Comparison of ENCODE assay signal across 21 mouse cellular contexts in genomic region chr13:9653018-9653417, GRCm38 (mm10).
DNase-seq lines count a peak whose midpoint lies in the region; ATAC-seq and TF ChIP-seq lines count a peak whose summit lies in the region.
"Had no signal": no experiment of that assay in that cellular context is flagged by ENCODE, and none has a peak within 500 bp of the region (broad histone marks: within the 10 kb centered on the region; RNA-seq: fewer than 3 reads in every experiment).

No protein-coding gene starts in this region.

- H3K9me3 ChIP-seq in heart, embryonic 10.5 days = no peaks in the 10 kb centered on the region
- no peaks in the 10 kb centered on the region for H3K9me3 ChIP-seq in intestine, embryonic 16.5 days (ENCODE audit: control insufficient read depth, low read length)
- no peaks in the 10 kb centered on the region for H3K9me3 ChIP-seq in intestine, embryonic 15.5 days
- H3K9me3 ChIP-seq in intestine, postnatal 0 days (ENCODE audit: control insufficient read depth) = no peaks in the 10 kb centered on the region
- H3K9me3 ChIP-seq in forebrain, embryonic 14.5 days (replicated peaks; ENCODE audit: control insufficient read depth, low read length) = no peaks in the 10 kb centered on the region
- H3K9me3 ChIP-seq: G1E had no signal

- H3K27me3 ChIP-seq in heart, embryonic 10.5 days (ENCODE audit: insufficient read depth, poor library complexity, severe bottlenecking) = no peaks in the 10 kb centered on the region
- no peaks in the 10 kb centered on the region for H3K27me3 ChIP-seq in intestine, embryonic 16.5 days (replicated peaks; ENCODE audit: control insufficient read depth, insufficient read depth, low read length)
- no peaks in the 10 kb centered on the region for H3K27me3 ChIP-seq in intestine, embryonic 15.5 days (replicated peaks)
- no peaks in the 10 kb centered on the region for H3K27me3 ChIP-seq in intestine, postnatal 0 days (replicated peaks; ENCODE audit: control insufficient read depth, insufficient read depth, low read length)
- no peaks in the 10 kb centered on the region for H3K27me3 ChIP-seq in forebrain, embryonic 14.5 days (replicated peaks; ENCODE audit: control insufficient read depth, insufficient read depth, low read length)
- H3K27me3 ChIP-seq: CH12.LX, Patski had no signal

- no peak overlapping the region for H3K4me2 ChIP-seq in intestine, embryonic 16.5 days (ENCODE audit: low read depth, low read length)
- H3K4me2 ChIP-seq in intestine, embryonic 15.5 days (replicated peaks) = no peak overlapping the region
- H3K4me2 ChIP-seq in intestine, postnatal 0 days (replicated peaks; ENCODE audit: low read depth) = no peak overlapping the region
- no peak overlapping the region for H3K4me2 ChIP-seq in forebrain, embryonic 14.5 days (ENCODE audit: low read length)

- no peak overlapping the region for H3K27ac ChIP-seq in heart, embryonic 10.5 days
- no peak overlapping the region for H3K27ac ChIP-seq in intestine, embryonic 16.5 days (ENCODE audit: low read length)
- H3K27ac ChIP-seq in intestine, embryonic 15.5 days = no peak overlapping the region
- H3K27ac ChIP-seq in intestine, postnatal 0 days (ENCODE audit: low read depth, low read length) = peak overlapping the region; percentile 64; the same call in 1 of the 2 replicates
- H3K27ac ChIP-seq in forebrain, embryonic 14.5 days (ENCODE audit: low read depth, low read length) = no peak overlapping the region

- no peak for TF ChIP-seq CTCF in intestine, postnatal 0 days (IDR thresholded peaks at IDR 0.05; ENCODE audit: low read depth)

- H3K9ac ChIP-seq in intestine, embryonic 16.5 days (ENCODE audit: low read depth, low read length) = no peak overlapping the region
- H3K9ac ChIP-seq in intestine, embryonic 15.5 days = no peak overlapping the region
- no peak overlapping the region for H3K9ac ChIP-seq in intestine, postnatal 0 days (ENCODE audit: low read depth, low read length)
- no peak overlapping the region for H3K9ac ChIP-seq in forebrain, embryonic 14.5 days (ENCODE audit: low read length)

- DNase-seq in heart, adult 11 months = peak; percentile 55
- no peak for DNase-seq in heart, embryonic 10.5 days (ENCODE audit: low spot score)
- no peak for DNase-seq in forebrain, embryonic 14.5 days (ENCODE audit: low spot score)
- DNase-seq: adrenal gland, adult 2 months; adrenal gland, adult 8-10 months; adrenal gland, postnatal 10 days; adrenal gland, postnatal 14 days; adrenal gland, postnatal 25 days; adrenal gland, postnatal 36 days; B cell, adult 2 months; cerebellum, adult 11 months; cerebellum, adult 11-12 months; cerebellum, adult 18-20 months had no signal

- H3K4me3 ChIP-seq in heart, embryonic 10.5 days = no peak overlapping the region
- no peak overlapping the region for H3K4me3 ChIP-seq in intestine, embryonic 16.5 days (ENCODE audit: low read length)
- no peak overlapping the region for H3K4me3 ChIP-seq in intestine, embryonic 15.5 days (replicated peaks)
- no peak overlapping the region for H3K4me3 ChIP-seq in intestine, postnatal 0 days (ENCODE audit: low read depth, low read length)
- H3K4me3 ChIP-seq in forebrain, embryonic 14.5 days (ENCODE audit: low read depth, low read length) = no peak overlapping the region

- H3K36me3 ChIP-seq in heart, embryonic 10.5 days = peaks cover 4% of the 10 kb centered on the region; the same call in 1 of the 2 replicates
- no peaks in the 10 kb centered on the region for H3K36me3 ChIP-seq in intestine, embryonic 16.5 days (ENCODE audit: control insufficient read depth, insufficient read depth, low read length)
- 0 out of 2 replicates have a peak, but pooled peaks cover 4% of the 10 kb centered on the region for H3K36me3 ChIP-seq in intestine, embryonic 15.5 days
- 0 out of 2 replicates have a peak, but pooled peaks cover 7% of the 10 kb centered on the region for H3K36me3 ChIP-seq in intestine, postnatal 0 days (ENCODE audit: control insufficient read depth, insufficient read depth)
- H3K36me3 ChIP-seq in forebrain, embryonic 14.5 days (ENCODE audit: control insufficient read depth, insufficient read depth, low read length) = peaks cover 11% of the 10 kb centered on the region
- H3K36me3 ChIP-seq: G1E had no signal

- 80% methylated on average over 3 of the region's 3 CpGs for WGBS in heart, embryonic 10.5 days
- 82% methylated on average over 3 of the region's 3 CpGs for WGBS in intestine, embryonic 16.5 days
- WGBS in intestine, embryonic 15.5 days = 85% methylated on average over 3 of the region's 3 CpGs
- WGBS in intestine, postnatal 0 days = 68% methylated on average over 3 of the region's 3 CpGs
- 82% methylated on average over 3 of the region's 3 CpGs for WGBS in forebrain, embryonic 14.5 days

- ATAC-seq in intestine, embryonic 16.5 days = peak; percentile 83
- no peak; the same call in 1 of the 2 replicates for ATAC-seq in intestine, embryonic 15.5 days
- peak; percentile 89 for ATAC-seq in intestine, postnatal 0 days
- no peak for ATAC-seq in forebrain, embryonic 14.5 days
- ATAC-seq: activated CD4-positive, CD25-positive, alpha-beta regulatory T cell, adult 4 months; CD4-positive, CD25-positive, alpha-beta regulatory T cell, adult 4 months; Patski had no signal

- no peaks in the 10 kb centered on the region; the same call in 1 of the 2 replicates for H3K4me1 ChIP-seq in heart, embryonic 10.5 days
- H3K4me1 ChIP-seq in intestine, embryonic 16.5 days (ENCODE audit: control insufficient read depth, insufficient read depth, low read length) = no peaks in the 10 kb centered on the region
- H3K4me1 ChIP-seq in intestine, embryonic 15.5 days (replicated peaks) = no peaks in the 10 kb centered on the region
- no peaks in the 10 kb centered on the region for H3K4me1 ChIP-seq in intestine, postnatal 0 days (replicated peaks; ENCODE audit: control insufficient read depth, insufficient read depth, low read length)
- no peaks in the 10 kb centered on the region for H3K4me1 ChIP-seq in forebrain, embryonic 14.5 days (ENCODE audit: control insufficient read depth, insufficient read depth, low read length)

Comparison
In these comparisons a context has a peak if more than half of its experiments do, and no peak if none do; other contexts are left out.
1. ATAC-seq: peak in intestine, embryonic 16.5 days (single experiment) and intestine, postnatal 0 days (single experiment); none in intestine, embryonic 15.5 days (single experiment) and forebrain, embryonic 14.5 days (single experiment).